Mouse (Mus musculus): ENCODE results near the gene Sec61b.

Gene Sec61b

DNA sequence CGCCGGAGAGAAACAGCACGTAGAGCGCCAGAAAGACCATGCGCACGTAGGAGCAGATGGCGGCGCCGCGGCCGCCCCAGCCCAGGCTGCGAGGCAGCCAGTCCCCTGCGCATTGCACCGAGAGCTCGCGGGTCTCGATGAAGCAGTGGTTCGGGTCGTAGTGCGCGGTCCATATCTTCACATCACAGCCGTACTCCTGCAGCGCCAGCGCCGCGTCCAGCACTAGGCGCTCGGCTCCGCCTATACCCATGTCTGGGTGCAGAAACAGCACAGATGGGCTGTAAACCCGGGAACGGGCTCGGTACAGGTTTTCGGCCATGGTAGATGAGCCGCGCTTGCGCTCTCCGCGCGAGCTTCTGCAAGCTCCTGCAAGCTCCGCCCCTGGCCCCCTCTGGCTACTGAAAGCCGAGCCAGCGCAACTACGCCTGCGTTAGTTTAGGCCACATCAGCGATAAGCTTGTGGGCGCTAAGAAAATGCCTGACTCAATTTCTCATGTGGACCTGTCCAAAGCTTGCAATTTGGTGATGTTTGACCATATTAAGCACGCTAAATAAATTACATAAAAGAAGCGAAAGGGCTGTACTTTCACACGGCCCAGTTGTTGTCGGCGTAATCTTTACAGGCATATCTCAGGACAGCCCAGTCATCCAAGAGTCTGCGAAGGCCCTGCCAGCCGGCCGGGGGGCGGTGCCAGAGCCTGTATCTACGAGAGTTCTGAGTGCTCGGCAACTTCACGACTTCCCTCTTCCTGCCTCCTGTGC, at the start of gene Sec61b, which contains the start of gene Alg2:
Sec61b (plus strand) TSS at position 691 of the 762 bp plus-strand sequence.
Alg2 (minus strand) TSS at position 366 of the 762 bp plus-strand sequence.
- peak; percentile 96 to 98 for DNase-seq

DNA sequence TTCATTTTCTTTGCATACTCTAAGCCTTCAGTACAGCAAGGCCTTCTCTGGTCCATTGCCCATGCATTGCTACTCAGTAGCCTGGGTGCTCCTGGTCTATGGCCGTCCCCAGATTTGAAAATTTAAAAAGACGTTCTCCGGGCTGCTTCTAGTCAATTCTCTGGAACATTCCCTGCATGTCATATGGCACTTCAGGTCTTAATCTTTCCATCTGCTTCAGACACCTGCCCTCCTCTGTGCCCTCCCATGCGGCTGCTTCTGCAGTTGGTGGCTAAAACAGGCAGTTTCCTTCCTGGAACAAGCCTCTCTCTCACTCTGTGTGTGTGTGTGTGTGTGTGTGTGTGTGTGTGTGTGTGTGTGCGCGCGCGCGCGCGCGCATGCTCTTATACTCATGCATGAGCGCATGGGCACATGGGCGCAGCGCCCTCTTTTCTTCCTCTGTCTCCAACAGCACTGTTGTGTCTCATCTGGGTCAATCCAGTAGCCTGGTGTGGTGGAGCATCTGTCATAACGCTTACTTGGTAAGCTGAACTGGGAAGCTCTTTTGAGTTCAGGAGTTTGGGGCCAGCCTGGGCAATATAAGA, 49.1 kb upstream of the Sec61b start:
- DNase-seq = no peak

DNA sequence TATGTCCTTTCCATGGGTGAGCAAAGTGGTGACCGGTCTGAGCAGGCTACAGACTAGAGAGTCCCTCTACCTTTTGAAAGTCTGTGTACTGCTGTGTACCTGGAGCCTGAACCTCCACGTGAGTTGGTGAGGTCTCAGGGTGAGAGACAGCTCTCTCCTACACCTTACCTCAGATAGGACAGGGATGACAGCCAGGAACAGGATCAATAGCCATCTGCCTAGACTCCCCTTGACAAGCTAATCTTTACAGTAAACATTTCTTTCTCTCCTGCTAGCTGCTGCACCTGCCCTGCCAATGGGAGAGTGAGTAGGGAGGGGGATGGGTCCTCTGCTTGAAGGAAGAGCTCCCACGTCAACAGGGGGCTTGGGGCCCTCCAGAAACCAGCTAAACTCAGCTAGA, 46.9 kb upstream of the Sec61b start:
- DNase-seq = no peak

DNA sequence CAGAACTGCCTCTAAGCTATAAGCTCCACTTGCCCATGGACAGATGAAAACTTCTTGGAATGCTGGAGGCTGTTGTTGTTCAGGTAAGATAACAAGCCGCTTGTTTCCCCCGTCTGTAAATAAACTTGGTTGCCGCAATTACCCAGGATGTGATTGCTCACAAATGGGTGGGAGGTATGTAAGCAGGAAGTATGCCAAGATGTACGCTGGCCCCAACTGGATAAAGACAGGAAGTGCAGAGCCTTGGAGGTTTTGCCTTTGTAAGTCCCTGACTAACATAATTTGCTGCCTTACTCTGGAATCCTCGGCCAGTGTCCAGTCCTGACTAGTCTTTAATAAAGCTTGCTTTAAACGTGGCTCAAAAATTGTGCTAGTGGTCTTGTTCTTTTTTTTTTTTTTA, 43.9 kb upstream of the Sec61b start:
- DNase-seq = no peak

DNA sequence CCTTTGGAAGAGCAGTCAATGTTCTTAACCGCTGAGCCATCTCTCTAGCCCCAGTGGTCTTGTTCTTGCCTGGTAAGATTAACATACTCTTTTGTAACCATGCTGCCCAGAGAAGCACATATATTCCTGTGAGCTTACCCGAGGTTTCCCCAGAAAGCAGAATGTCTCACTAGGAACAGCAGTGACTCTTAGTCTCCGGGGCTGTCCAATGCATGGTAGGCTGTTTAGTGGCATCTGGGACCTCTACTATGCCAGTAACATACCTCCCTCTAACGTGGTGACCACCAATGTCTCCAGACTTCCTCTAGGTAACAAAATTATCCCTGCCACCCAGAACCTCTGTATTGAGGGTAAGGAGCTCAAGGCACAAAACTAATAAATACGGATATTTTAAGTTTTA, 43.4 kb upstream of the Sec61b start:
- DNase-seq = no peak

DNA sequence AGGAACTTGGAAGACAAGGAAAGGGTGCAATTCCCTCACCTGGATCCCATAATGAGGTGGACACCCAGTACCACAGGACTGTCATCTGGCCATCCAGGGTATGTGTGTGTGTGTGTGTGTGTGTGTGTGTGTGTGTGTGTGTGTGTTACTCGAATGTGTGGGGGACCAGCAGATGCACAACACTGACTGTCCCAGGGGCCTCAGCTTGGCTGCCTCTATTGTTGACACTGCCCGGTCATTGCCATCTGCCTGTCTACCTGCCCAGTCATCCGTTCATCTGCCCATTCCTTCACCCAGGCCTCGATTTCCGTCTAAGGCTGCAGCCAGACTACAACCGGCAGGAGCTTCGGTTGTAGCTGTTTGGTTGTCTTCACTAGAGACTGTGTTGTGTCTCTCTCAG, 41.7 kb upstream of the Sec61b start:
- no peak for DNase-seq

DNA sequence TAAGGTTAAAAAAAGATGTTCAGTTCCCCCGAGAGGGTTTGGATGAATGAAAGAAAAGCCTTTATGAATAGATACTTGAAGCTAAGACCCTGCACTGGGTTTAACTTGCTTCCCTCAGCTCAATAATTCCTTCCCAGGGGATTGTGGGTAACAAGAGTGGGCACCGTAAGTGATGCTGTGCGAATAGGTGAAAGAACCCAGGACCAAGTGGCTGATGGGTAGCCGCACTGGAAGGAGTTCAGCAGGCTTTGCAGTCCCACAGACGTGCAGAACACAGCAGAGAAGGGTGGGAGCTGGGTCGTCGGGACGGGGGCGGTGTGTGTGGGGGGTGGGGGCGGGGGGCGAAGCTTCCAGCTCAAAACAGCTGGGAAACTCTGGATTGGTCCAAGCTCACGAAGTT, 39.3 kb upstream of the Sec61b start:
- no peak for DNase-seq

DNA sequence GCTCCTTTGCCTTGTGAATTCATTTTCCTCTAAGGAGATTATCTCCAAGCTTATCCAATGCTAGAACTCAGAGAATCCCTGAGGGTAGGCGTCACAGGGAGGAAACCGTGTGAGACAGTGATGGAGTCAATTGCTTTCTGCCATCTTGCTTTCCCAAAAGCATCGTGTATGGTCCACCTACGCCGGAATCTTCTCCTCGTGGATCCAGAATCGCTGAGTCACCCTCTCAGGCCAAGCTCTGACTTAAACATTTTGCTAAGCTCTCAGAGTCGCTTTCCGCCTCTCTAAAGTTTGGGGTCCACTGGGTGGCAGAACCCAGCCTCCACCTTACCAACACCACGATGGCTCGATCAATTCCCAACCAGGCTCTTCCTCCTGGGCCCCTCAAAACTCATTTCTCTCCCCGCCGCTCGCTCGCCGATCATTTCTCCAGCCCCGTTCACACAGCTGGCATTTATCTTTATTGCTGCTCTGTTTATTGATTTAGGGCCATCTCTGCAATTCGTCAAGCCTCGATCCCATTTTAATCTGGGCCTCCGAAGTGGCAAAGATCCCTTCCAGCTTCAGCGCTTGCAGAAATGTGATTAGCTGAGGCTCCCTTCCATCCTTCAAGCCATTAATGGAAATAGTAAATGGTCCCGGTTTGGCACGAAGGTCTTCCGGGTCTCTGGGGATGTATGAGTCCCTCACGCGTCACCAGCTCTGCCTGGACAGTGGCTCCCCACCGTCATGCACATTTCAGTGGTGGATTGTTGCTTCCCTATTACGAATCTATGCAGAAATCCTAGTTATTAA, 38.7 kb upstream of the Sec61b start:
- peak in 1 of 2 experiments; percentile 48 for DNase-seq

DNA sequence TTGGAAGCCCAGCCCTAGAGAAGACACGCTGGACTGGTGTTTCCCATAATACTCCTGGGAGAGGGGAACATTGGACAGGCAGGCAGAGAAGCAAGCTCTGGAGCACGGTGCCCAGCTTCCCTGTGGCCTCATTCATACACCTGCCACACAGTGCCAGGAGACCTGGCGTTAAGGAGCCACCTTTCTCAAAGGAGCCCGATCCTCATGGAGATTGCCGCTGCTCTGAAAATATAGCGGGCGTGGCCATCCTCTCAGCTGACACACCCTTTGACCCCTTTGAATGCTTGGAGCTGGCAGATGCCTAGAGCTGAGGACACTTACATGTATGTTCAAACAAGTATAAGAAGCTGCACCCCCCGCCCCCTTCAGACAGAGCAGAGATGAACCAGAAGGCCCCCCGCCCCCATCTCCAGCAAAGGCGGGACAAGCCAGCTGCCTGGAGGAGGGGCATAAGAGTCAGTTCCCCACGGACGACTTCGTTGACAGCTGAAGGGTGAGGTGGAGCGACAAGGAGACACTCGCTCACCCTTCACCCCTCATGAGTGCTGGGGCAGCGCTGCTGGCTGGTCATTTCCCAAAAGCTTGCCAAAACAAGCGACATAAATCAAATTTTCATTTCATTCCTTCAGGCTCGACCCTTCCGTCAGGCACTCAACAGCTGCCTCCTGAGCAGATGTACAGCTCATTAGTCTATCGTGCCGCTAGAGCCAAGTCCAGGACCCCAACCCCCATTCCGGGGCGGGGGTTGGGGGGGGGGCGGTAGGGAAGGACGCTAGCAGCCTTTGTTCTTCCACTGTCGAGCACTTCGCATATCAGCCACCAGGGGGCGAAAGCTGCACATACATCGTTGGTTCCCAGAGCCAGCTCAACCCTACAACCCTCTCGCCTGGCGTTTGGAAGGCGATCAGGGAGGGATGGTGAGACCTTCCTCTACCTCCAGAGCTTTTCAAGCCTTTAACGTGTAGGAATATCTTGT, 36.8 kb upstream of the Sec61b start:
- peak; percentile 90 for DNase-seq

DNA sequence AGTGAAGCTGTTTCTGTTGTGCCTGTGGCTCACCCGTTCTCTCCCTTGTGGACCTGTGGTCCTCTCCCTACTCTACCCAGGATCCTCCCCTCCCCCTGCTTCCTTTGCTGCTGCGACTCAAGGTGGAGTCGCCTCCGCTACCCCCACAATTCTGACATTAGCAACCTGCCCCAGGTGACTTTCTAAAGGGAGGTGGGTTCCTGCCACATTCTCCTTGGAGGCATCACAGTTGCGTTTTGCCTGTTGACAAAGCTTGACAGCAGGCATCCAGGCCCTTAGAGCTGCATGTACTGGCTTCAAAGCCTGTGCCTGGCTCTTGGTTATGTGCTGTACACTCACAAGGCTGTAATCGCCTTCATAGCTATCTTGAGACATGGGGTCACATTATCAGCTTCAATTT, 35.5 kb upstream of the Sec61b start:
- no peak for DNase-seq

DNA sequence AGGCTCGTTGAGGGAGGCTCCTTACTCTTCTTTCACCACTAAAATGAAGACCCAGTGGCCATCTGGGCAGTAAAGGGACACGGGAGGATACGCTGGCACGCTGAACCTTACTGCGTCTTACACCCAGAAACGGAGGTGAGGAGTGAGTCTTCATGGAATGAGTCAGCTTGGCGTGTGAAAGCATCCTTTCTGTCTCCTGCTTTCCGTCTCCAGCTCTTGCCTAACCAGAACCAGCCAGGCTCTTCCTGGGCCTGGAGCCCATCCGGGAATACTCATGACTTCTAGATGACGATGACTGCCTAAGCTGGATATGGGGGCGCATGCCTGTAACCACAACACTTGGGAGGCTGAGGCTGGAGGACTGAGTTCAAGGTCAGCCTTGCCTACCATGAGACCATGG, 33.5 kb upstream of the Sec61b start:
- DNase-seq = no peak

DNA sequence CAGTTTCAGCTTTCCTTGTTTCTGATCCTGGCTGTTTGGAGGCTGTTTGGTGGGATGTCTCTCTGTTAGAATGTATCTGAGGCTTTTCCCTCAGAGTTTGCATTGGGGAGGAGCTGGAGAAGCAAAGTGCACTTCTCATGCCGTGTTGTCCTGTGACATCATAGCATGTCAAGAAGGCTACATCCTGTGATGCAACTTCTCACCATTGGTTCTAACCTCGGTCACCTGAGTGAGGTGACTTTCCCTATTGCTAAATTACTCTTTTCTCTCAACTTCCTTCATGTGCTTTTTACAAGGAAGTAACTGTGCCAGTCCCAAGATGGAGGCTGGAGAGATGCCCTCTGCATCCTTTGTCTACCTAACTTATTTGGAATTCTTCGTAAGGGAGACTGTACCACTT, 25.9 kb upstream of the Sec61b start:
- DNase-seq = no peak

DNA sequence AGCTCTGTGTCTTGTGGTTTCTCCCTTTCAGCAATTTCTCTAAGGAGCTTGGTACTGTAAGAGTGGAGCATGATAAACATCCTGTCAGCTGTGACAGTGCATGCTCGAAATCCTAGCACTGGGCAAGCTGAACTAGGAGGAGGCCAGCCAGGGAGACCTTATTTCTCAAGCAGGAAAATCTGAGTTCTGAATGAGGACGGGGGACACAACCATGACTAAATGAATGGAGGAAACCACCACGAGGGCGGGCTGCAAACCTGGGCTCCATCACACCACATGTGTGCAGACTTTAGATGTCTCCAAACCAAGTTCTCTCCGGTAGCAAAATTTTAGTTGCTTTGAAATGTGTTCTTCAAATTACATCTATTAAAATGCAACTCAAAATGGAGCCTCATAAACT, 25.3 kb upstream of the Sec61b start:
- no peak for DNase-seq

DNA sequence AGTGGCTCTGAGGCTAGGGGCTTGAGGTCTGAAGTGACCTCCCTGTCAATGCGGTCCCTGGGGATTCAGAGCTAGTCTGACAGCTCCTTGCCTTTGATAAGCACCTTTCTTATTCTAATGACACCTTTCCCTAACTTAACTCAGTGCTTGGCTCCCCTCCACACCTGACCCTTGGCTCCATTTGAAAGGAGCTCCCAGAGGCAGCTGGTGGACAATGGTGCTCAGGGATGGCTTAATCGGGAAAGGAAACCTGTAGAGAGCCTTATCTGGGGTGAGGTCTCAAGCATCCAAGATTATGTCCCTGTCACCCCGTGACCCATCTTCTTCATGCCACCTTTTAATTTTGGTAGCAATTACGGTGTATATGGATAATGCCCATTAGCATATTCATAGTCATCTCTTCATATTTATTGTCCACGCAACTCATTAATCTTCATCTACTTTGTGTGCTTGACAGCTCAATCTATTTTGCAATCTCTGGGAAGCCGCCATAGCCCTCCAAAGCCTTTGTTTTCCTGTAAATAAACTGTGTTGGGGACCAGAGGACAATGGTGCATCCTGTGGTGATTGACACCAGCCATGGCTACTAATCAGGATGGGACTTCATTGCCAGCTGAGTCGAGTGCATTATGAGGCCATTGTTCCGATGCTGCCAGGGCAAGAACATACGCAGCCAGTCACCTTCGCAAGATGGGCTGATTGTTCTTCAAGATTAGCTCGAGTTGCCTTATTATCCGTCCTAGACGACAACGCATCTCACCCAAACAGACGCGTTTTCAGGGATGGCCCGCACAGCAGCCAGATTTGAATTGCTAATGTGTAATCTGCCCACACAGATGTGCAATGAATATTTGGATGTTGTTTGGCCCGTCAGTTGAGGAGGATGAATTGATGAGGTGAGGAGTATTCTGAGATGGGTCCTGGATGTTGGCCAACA, 24.6 kb upstream of the Sec61b start:
- no peak for DNase-seq

DNA sequence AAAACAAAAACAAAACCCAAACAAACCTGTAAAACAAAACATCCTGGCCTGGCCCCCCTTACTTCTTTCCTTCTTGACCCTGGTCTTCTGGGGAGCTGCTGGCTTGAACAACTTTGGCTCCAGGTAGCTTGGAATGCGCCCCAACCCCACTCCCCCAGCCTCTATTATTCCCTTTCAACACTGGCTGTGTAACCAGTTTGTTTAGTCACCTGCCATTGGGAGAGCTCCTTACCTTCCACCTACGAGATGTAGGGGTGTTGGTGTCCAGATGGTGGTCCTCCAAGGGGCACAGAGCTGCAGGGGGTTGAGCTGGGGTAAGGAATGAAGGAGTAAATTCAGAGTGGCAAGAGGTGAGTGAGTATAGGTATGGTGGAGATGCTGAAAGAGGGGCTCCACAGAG, 7.3 kb upstream of the Sec61b start:
- DNase-seq = no peak

DNA sequence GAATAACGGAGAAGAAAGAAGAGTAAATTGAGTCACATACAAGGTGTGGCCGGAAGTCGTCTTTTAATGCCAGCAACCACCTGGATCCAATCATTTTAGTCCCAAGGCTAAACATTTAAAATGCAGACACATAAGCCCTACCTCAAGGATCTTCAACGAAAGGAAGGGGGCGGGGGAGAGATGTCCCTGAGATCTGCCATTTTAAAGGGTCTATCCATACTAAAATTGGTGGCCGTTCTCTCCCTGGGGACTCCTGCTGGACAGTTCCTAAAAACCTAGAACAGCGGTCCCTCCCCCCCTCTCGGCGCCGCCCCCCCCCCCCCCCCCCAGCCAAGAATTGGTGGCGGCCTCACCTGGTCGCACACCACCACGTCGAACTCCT, 881 bp upstream of the Sec61b start:
- DNase-seq = no peak

DNA sequence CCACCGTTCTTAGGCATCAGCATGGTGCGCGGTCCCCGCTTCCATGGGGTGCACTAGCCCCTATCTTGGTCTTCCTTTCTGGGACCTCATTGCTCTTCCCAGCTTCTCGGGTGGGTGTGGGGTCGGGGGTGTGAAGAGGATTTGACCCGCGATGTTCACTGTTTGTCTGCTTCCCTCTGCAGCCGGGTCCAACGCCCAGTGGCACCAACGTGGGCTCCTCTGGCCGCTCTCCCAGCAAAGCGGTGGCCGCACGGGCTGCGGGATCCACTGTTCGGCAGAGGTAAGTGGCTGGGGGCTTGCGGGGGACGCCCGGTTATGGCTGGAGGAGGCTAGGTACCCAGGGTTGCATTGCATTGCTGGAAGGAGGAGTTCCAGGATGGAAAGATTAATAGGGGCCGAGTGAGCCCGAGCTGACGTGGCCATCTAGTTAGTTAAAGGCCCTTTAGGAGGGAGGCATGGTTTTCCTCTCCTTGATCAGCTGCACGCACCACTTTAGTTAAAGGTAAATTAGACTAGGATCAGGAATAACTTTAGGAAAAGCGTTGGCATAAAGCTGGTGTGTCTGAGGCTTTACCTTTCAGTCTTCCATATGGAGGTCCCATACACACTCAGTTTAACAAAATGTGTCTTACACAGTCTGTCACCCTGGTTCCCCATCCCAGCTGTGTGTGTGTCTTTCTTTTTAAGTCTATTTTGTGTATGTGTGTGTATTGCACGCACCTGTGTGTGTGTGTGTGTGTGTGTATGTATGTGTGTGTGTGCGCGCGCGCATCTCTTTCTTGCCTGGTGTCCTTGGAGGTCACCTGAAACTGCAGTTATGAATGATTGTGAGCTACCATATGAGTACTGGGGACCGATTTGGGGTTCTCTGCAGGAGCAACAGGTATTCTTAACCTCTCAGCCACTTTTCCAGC, 529 bp downstream of the Sec61b start:
- no peak for DNase-seq

DNA sequence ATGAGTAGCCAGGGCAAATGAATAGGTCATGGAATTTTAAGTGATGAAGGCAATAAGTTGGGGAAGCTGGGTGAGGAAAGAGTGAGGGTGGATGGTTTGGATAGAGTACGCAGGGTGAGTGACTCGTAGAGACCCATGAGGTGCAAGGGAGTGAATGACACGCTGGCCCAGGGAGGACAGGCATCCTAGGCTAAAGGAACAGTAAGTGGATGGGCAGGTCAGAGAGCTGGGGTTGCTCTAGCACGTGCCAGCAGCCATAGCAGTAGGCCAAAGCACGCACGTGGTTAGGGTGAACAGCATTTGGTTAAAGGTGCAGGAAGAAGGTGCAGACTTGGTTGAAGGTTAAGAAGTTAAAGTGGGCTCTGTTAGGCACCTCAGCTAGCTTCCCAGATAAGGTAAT, 3.1 kb downstream of the Sec61b start:
- DNase-seq = no peak

DNA sequence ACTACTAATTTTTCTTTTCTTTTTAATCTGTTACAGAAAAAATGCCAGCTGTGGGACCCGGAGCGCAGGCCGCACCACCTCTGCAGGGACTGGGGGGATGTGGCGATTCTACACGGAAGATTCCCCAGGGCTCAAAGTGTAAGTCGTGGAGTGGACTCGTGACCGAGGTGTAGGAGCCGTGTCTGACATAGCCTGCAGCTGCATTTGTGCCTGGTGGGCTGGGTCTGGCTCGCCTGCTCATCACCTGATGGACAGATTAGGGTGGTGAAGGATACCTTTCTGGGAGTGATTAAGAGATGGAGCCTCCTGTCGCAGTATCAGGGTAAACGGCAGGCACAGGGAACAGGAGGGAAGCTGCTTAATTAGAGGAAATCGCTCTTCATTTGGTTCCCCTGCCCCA, 5.6 kb downstream of the Sec61b start:
- no peak for DNase-seq

DNA sequence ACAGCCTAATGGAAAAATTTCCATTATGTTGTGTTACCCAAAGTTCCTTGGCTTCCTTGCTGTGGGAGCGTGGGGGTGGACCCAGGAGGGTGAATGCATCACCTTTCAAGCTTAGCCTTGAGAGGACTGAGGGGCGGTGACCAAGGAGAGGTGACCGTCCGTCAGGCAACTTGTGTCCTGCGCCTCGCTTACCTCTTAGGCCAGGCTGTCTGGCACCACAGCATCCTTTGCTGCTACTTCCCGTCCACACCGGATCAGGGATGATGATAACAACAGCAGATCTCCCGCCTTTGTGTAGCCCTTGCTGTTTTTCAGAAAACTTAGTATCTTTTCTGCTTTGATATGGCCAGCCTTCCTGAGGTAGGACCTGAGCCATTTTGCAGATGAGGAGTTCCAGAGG, 6.1 kb downstream of the Sec61b start:
- DNase-seq = no peak

DNA sequence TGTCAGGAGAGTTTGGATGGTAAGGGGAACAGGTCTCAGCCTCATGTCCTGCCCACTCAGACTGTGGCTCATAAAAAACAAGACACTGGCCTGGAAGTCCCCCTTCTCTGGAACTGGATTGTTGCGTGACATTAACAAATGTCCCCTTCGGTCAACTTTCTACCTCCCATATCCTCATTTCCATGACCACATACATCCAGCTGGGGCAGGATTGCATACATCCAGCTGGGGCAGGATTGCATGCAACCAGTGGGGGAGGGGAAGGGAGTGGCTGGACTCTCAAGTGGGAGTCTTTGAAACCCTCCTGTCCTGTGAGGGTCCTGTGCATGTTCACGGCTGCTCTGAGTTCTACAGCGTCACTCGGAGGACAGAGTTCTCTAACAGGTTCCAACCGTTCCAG, 16.8 kb downstream of the Sec61b start:
- no peak for DNase-seq
